Mouse (Mus musculus) retina, postnatal 7 days (tissue): Measurements from ENCODE around the gene Smagp.
"Not testable (repeated sequence)": the region's sequence is repeated elsewhere in the genome, so short reads cannot be mapped to it uniquely, and the experiment has no call there.

ENCODE experiments used
- DNase-seq: peaks from one replicate; pipeline ENCODE4 v3.0.0-alpha.2; 2012; ENCODE audit warnings: low read depth, low spot score

Gene Smagp

DNA sequence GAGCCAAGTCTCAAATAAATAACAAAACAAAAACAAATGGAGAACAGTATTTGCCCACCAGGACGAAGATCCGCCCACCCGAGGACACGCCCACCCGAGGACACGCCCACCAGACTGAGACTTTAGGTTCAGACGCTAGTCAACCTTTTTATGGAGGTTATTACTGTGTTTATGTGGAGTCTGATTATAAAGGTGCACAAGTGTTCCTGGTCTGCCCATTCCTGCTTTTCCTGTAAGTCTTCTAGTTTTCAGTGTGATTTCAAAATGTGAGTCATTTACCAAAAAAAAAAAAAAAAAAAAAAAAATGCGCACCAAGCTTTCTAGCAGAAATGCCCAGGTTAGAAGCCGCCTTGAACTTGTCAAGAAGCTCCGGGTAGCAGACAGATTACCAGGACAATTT, 9.5 kb downstream of the Smagp start:
- no peak for DNase-seq

GRCm38 (mm10) chr15:100624435-100624834, 12.3 kb downstream of the Smagp start:
- DNase-seq, result no peak

- DNase-seq, result no peak
These were observed 13.0 kb downstream of the Smagp start for GRCm38 (mm10) chr15:100623754-100624153.

DNA sequence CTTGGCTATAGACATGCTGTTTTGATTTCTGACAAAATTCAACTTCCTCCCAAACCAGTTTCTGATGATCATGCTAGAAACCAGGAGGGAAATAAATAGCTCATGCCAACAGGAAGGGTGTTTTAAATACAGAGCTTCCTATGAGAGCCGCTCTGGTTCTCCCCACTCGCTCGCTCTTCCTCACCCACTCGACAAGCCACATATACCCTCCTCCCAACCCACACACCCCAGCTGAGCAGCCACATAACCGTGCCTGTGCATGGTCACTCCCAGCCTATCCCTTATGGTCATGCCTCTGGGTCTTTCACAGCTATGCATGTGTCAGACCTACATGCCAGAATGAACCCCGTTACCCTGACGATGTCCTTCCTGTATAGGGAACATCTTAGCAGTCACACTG, 14.6 kb downstream of the Smagp start:
- no peak for DNase-seq

- not testable (repeated sequence) for DNase-seq
These were observed 15.1 kb downstream of the Smagp start for GRCm38 (mm10) chr15:100621671-100622070.

- no peak for DNase-seq
These were observed 17.5 kb downstream of the Smagp start for GRCm38 (mm10) chr15:100619200-100619599.

DNA sequence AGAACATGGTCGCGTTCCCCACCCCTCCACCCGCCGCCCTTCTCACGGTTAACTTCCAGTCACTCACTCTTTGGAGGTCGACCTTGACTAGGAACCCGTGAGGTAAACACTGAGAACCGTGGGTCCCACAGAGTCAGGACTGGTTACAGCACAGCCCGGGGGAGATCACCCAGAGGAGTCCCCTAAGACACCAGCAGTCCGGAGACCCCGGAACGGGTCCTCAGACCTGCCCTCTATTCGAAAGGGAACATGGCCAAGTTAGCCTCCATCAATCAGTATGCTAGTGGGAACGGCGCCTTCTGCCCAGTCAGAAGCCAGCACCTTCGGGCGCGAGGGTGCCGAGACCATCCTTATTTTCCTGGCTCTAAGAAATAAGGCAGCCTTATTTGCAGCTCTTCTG, 20.5 kb downstream of the Smagp start:
- no peak for DNase-seq

DNA sequence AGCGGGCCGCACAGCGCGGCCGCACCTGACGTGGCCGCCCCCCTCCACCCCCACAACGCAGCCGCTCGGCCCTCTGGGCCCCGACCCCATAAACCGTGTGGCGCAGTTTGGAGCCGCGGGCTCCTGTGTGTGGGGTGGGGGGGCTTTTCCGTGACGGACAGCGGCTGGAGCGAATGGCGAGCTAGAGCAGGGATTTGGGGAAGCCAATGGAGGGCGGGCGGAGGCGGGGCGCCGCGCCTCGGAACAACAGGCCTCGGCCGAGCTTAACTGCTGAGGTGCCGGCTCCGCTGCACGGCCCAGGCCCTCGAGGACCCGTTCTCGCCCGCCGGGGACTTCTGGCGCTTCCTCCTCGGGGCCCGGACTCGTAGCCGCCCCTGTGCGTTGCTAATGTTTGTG, 20.9 kb downstream of the Smagp start:
- peak; percentile 84 for DNase-seq

- DNase-seq, result peak; percentile 98
These were observed 21.5 kb downstream of the Smagp start, which contains the start of gene Dazap2 for GRCm38 (mm10) chr15:100614996-100615824. Dazap2 (plus strand) TSS chr15:100615349.

GRCm38 (mm10) chr15:100614218-100614995, 22.3 kb downstream of the Smagp start:
- peak; percentile 9 for DNase-seq

DNA sequence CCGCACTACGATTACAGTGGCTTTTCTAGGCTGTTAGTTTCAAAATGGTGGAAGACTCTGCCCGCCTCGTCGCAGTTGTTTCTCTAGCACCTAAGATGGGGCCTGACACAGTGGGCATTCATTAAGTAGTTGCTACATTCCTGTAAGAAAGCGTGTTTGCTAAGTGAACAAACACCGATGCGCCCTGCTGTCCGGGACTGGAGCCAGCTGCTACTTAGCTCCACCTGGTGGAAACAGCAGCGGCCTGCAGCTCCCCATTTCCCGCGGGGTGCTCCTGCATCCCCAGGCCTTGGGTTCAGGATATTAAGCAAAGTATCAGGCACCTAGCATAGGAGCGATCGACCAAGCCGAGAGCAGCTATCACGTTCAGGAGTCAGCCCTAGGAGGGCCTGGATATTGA, 23.2 kb downstream of the Smagp start:
- DNase-seq, result peak; percentile 53

DNA sequence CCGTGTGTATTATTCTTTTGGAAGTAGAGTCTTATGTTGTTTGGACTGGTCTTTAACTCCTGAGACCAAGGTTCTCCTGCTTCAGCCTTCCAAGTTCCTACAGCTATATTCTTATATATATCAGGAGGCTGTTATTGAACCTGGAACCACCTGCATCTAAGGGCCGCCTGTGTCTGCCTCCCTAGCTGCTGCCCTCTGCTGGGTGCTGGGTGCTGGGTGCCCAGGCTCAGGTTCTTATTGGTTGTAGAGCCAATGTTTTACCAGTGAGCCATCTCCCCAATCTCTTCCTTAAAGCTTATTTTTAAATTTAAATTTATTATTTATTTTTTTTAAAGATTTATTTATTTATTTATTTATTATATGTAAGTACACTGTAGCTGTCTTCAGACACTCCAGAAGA, 24.3 kb downstream of the Smagp start:
- DNase-seq, result no peak

GRCm38 (mm10) chr15:100611951-100612350, 24.8 kb downstream of the Smagp start:
- no peak for DNase-seq

- not testable (repeated sequence) for DNase-seq
These were observed 30.1 kb downstream of the Smagp start for GRCm38 (mm10) chr15:100606677-100607076.

- no peak for DNase-seq
These were observed 35.1 kb downstream of the Smagp start for GRCm38 (mm10) chr15:100601669-100602068.

DNA sequence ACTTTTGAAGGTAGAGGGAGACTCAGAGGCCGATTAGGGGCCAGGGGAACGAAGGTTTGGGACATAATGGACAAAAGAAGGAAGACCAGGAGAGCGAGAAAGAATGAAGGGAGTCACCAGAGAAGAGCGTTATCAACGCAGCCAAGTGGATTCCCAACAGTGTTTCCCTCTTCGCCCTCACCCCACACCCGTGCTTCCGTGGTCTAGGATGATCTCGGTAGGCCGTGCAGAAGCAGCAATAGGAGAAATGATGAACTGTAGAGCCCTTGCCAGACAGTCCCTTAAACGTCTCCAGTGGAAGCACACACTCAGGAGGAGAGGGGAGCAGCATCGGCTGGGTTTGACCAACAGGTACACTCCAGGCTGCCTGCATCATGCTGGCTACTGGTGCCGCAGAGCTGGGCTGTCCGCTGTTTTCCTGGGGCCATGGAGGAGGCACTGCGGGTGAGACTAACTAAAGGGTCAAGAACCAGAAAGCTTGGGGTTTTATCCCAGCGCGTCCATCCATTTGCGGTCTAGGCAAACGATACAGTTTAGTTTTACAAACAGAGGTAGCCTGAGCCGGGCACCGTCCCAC, 36.0 kb downstream of the Smagp start:
- DNase-seq, result no peak

DNA sequence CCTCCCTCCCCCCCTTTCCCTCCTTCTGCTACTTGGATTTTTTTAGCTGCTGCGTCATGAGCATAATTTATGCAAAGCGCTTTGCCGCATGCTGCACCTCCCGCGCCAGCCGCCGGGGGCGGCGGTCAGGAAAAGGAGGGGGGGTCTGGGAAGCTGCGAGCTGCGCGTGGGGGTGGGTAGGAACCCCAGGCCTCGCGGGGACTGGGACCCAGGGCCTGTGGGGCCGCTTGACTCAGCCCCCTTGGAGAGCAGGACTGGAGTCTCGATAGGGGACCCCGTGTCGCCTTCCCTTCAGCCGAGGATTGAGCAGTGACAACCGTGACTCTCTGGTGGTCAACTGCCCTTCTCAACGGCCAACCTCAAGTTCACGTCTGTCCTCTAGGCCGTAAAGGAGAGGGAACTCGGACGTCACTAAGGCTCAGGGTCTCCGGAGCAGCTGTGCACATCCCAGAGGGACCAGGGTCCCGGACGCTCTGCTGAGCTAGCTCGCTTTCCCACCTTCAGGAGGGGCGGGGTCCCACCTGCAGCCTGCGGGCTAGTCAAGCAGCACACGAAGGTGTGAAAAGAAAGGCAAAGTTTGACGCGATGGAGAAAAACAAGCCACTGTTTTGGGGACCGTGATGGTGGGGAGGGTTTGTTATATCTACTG, 36.6 kb downstream of the Smagp start:
- DNase-seq, result peak; percentile 81

DNA sequence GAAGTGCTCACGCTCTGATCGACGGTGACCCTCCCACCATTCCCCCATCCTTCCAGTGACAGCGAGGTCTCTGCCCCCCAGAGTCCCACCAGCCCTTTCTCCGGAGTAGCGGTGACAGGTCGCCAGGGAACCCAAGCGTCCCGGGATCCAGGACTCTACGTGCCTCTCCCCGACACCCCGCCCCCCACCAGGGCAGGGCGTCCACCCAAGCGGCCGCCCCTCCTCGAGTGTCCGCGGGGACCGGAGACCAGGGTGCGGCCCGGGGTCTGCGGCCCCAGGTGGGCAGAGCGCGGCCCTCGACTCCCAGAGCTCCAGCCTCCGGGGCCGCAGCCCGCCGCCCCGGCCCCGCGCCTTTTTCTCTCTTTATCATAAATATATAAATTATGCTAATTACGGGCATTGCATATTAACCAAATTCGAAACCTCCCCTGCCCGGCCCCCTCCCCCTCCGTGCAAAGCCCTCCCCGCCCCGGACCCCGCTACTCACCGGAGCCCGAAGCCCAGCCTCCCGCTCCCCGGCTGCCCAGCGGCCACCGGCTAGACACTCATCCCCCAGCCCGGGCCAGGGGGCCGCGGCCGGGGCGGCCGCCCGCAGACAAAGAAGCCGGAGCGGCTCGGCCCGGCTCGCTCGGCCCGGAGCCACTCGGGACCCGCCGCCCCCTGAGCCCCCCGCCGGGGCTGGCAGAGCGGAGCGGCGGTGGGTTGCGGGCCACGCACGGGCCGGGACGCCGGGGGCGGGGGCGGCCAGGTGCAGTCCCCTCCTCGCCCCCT, 37.3 kb downstream of the Smagp start, which contains the start of gene Pou6f1:
Gene Pou6f1, minus strand, starts transcription at position 709 of the 771 bp plus-strand sequence.
- DNase-seq, result peak; percentile 19

DNA sequence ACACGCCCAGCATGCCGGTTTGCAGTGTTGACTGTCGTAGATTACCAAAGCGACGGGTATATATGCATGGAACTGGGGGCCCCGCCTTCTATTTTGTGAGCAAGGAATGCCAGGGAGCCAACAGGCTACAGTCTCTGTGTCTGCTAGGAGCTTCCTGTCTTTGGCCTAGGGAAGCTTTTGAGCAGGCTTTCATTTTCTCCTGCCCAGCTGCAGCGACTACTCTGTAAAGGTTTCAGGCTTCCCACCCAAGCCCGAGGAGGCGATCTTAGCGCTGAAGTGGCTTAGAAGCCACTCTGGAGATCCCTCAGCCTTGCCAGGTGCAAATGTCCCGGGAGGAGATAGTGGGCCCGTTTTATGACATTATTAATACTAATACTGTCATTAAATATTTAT, 37.9 kb downstream of the Smagp start:
- peak; percentile 8 for DNase-seq

DNA sequence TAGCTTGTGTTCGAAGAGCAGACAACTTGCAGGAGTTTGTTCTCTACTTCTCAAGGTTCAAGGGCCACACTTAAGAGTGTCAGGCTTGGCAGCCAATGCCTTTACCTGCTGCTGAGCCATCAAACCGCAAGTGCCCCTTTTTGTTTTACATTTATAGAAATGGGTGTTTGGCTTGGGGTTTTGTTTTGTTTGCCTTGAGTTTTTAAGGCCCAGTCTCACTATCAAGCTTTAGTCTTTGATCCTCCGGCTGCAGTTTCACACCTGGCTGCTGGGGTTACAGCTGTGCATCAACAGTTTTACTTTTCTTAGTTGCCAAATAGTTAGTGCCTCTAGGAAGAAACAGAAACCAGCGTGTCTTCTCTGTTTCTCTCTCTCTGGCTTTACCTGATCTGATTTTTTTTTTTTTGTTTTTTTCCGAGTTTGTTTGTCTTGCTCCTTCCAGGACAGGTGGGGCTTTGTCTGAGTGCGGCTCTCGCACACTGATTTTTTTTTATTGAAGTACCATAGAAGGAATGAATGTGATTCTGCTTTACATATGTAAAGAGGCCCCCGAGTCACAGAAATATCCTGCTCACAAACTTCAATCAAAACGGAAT, 38.4 kb downstream of the Smagp start:
- DNase-seq, result no peak

GRCm38 (mm10) chr15:100592817-100593216, 43.9 kb downstream of the Smagp start:
- DNase-seq, result no peak
